Mouse (Mus musculus) embryonic facial prominence, embryonic 14.5 days (tissue): ENCODE data around the gene Cep68. TPM values are rescaled to one million over a fixed set of nuclear protein-coding genes. Genes with fewer than 3 reads are reported as not detected.
A peak's percentile ranks its signal among the peaks of the same experiment; 100 is the strongest.

Experiments
- ATAC-seq: fragments of 200-750 bp; cut with Nextera tagmentation; 2 replicates; pipeline ENCODE4 v1.8.0; 2017; ENCODE audit warnings: low read depth, moderate number of reproducible peaks, moderate TSS enrichment
- DNase-seq: peaks from one replicate; pipeline ENCODE4 v3.0.0-alpha.2; 2015; ENCODE audit warnings: low spot score
- H3K27ac ChIP-seq: fragments of 300-500 bp; sonication (generic); replicated peaks from 2 replicates; pipeline ENCODE4 v1.5.1; 2014; ENCODE audit warnings: low read depth, mild to moderate bottlenecking, low read length, moderate library complexity
- H3K27me3 ChIP-seq: fragments of 300-500 bp; sonication (generic); replicated peaks from 2 replicates; pipeline ENCODE4 v1.6.1; 2014; ENCODE audit warnings: low read length; ENCODE audit not compliant: control insufficient read depth, insufficient read depth
- H3K36me3 ChIP-seq: fragments of 300-500 bp; sonication (generic); 2 replicates; pipeline ENCODE4 v1.6.1; 2014; ENCODE audit warnings: low read length, mixed read lengths; ENCODE audit not compliant: control insufficient read depth, insufficient read depth
- H3K4me1 ChIP-seq: fragments of 300-500 bp; sonication (generic); 2 replicates; pipeline ENCODE4 v1.6.1; 2014; ENCODE audit warnings: antibody characterized with exemption, low read length; ENCODE audit not compliant: control insufficient read depth, insufficient read depth
- H3K4me2 ChIP-seq: fragments of 300-500 bp; sonication (generic); 2 replicates; pipeline ENCODE4 v1.6.1; 2014; ENCODE audit warnings: low read depth, mild to moderate bottlenecking, low read length, moderate library complexity, mixed read lengths
- H3K4me3 ChIP-seq: fragments of 300-500 bp; sonication (generic); 2 replicates; pipeline ENCODE4 v1.5.1; 2014; ENCODE audit warnings: low read depth, mild to moderate bottlenecking, low read length
- H3K9ac ChIP-seq: fragments of 300-500 bp; sonication (generic); 2 replicates; pipeline ENCODE4 v1.6.1; 2014; ENCODE audit warnings: low read depth, mild to moderate bottlenecking, low read length, moderate library complexity, mixed read lengths
- H3K9me3 ChIP-seq: fragments of 300-500 bp; sonication (generic); 2 replicates; pipeline ENCODE4 v1.6.1; 2016; ENCODE audit warnings: low read length; ENCODE audit not compliant: control insufficient read depth
- WGBS: fragments of 180-500 bp; shearing (Covaris S2); extraction: QIAGEN DNeasy Blood & Tissue Kit; methylation state at CpG from one replicate; pipeline ENCODE4 v1.1.7; 2014; 5-methylcytosine and 5-hydroxymethylcytosine counted together
- polyA plus RNA-seq: library from polyadenylated mRNA; unstranded; fragments of >200 nt; fragmentation: Nextera tagmentation; extraction: Ambion mirVana; gene quantifications from 2 replicates; pipeline ENCODE4 v1.2.1, GENCODE M21; 2014

Cep68 gene
- 27.9 and 32.5 TPM in 2 replicates for polyA plus RNA-seq

GRCm38 (mm10) chr11:20249296-20250110, at the start of gene Cep68:
Gene Cep68 (minus strand): TSS chr11:20249429.
- WGBS: under 1% methylated on average over 30 of the region's 59 CpGs
- Histone ChIP-seq H3K4me3 (peak within 1 kb of the TSS; percentile 92), H3K36me3 (peaks cover 14% of the 10 kb centered on the region), H3K9me3 (no peaks in the 10 kb centered on the region), H3K27ac (peak within 1 kb of the TSS; percentile 91), H3K9ac (peak within 1 kb of the TSS; percentile 97), H3K27me3 (no peaks in the 10 kb centered on the region), H3K4me2 (peak within 1 kb of the TSS; percentile 81), H3K4me1 (peaks cover 20% of the 10 kb centered on the region)
- DNase-seq (peak; percentile 99), ATAC-seq (peak; percentile 99)

- Histone ChIP-seq H3K4me3 (no peak overlapping the region), H3K9me3 (no peaks in the 10 kb centered on the region), H3K27me3 (no peaks in the 10 kb centered on the region), H3K27ac (no peak overlapping the region), H3K9ac (no peak overlapping the region), H3K4me2 (no peak overlapping the region), H3K36me3 (no peaks in the 10 kb centered on the region), H3K4me1 (no peaks in the 10 kb centered on the region)
- WGBS: 79% methylated on average over 3 of the region's 3 CpGs
- ATAC-seq (no peak), DNase-seq (no peak)
Observed at GRCm38 (mm10) chr11:20284463-20284862, 35.2 kb upstream of the Cep68 start.

GRCm38 (mm10) chr11:20282601-20283219, 33.5 kb upstream of the Cep68 start:
- Histone ChIP-seq H3K4me1 (no peaks in the 10 kb centered on the region), H3K9me3 (no peaks in the 10 kb centered on the region), H3K36me3 (no peaks in the 10 kb centered on the region), H3K4me3 (no peak overlapping the region), H3K27me3 (no peaks in the 10 kb centered on the region), H3K27ac (no peak overlapping the region), H3K4me2 (no peak overlapping the region), H3K9ac (no peak overlapping the region)
- ATAC-seq (no peak), DNase-seq (no peak)
- WGBS: 71% methylated on average over 2 of the region's 2 CpGs

- no peak overlapping the region for H3K4me2 ChIP-seq
- H3K27ac ChIP-seq: no peak overlapping the region
- no peaks in the 10 kb centered on the region for H3K27me3 ChIP-seq
- no peaks in the 10 kb centered on the region for H3K4me1 ChIP-seq
- no peaks in the 10 kb centered on the region for H3K36me3 ChIP-seq
- ATAC-seq (no peak), DNase-seq (peak; percentile 55)
- H3K4me3 ChIP-seq: no peak overlapping the region
- H3K9me3 ChIP-seq: no peaks in the 10 kb centered on the region
- no peak overlapping the region for H3K9ac ChIP-seq
- 53% methylated on average over 5 of the region's 5 CpGs for WGBS
Observed at GRCm38 (mm10) chr11:20280982-20281381, 31.8 kb upstream of the Cep68 start.

- DNase-seq: no peak
- ATAC-seq: no peak
- Histone ChIP-seq H3K9me3 (no peaks in the 10 kb centered on the region), H3K27me3 (no peaks in the 10 kb centered on the region), H3K27ac (no peak overlapping the region), H3K4me2 (no peak overlapping the region), H3K4me1 (no peaks in the 10 kb centered on the region), H3K4me3 (no peak overlapping the region), H3K9ac (no peak overlapping the region), H3K36me3 (no peaks in the 10 kb centered on the region)
- 54% methylated on average over 5 of the region's 5 CpGs for WGBS
Observed at GRCm38 (mm10) chr11:20278702-20279101, 29.5 kb upstream of the Cep68 start.

- H3K4me3 ChIP-seq: no peak overlapping the region
- H3K27me3 ChIP-seq: no peaks in the 10 kb centered on the region
- DNase-seq (no peak), ATAC-seq (no peak)
- no peak overlapping the region for H3K4me2 ChIP-seq
- 59% methylated on average over 2 of the region's 2 CpGs for WGBS
- no peaks in the 10 kb centered on the region for H3K36me3 ChIP-seq
- H3K9ac ChIP-seq: no peak overlapping the region
- no peaks in the 10 kb centered on the region for H3K4me1 ChIP-seq
- H3K9me3 ChIP-seq: no peaks in the 10 kb centered on the region
- H3K27ac ChIP-seq: no peak overlapping the region
Observed at GRCm38 (mm10) chr11:20277106-20277505, 27.9 kb upstream of the Cep68 start.

GRCm38 (mm10) chr11:20275974-20276373, 26.7 kb upstream of the Cep68 start:
- Histone ChIP-seq H3K36me3 (no peaks in the 10 kb centered on the region), H3K27me3 (no peaks in the 10 kb centered on the region), H3K4me2 (no peak overlapping the region), H3K27ac (no peak overlapping the region), H3K4me3 (no peak overlapping the region), H3K9me3 (no peaks in the 10 kb centered on the region), H3K9ac (no peak overlapping the region), H3K4me1 (no peaks in the 10 kb centered on the region)
- no peak for ATAC-seq
- 69% methylated on average over 2 of the region's 2 CpGs for WGBS
- no peak for DNase-seq

- Histone ChIP-seq H3K4me2 (no peak overlapping the region), H3K9ac (no peak overlapping the region), H3K4me1 (no peaks in the 10 kb centered on the region), H3K27ac (no peak overlapping the region), H3K36me3 (no peaks in the 10 kb centered on the region), H3K9me3 (no peaks in the 10 kb centered on the region), H3K27me3 (no peaks in the 10 kb centered on the region), H3K4me3 (no peak overlapping the region)
- 79% methylated on average over 6 of the region's 6 CpGs for WGBS
- ATAC-seq (no peak), DNase-seq (no peak)
Observed at GRCm38 (mm10) chr11:20269885-20270284, 20.7 kb upstream of the Cep68 start.
